Mouse (Mus musculus): ENCODE data around the gene Xbp1. TPM values are rescaled to one million over a fixed set of nuclear protein-coding genes. Genes with fewer than 3 reads are reported as not detected.
"Not testable (repeated sequence)": the region's sequence is repeated elsewhere in the genome, so short reads cannot be mapped to it uniquely, and the experiment has no call there.

The Xbp1 gene
- total RNA-seq (2021), result 124 and 125 TPM in 2 replicates
- long read RNA-seq, experiment 1, transcript Xbp1-201 (5 exons, 2,129 nt), result major isoform, 311 of 365 reads
- long read RNA-seq, experiment 1, transcript Xbp1-202 (3 exons, 987 nt), result minor isoform, 5 of 365 reads
- long read RNA-seq, experiment 1, partial matches to known transcripts, result 14 of 365 reads
- long read RNA-seq, experiment 1, other reads (novel, unspliced or antisense), result 32 of 365 reads
- long read RNA-seq, experiment 2, transcript Xbp1-201 (5 exons, 2,129 nt), result major isoform, 220 of 254 reads
- long read RNA-seq, experiment 2, partial matches to known transcripts, result 3 of 254 reads
- long read RNA-seq, experiment 2, other reads (novel, unspliced or antisense), result 23 of 254 reads

DNA sequence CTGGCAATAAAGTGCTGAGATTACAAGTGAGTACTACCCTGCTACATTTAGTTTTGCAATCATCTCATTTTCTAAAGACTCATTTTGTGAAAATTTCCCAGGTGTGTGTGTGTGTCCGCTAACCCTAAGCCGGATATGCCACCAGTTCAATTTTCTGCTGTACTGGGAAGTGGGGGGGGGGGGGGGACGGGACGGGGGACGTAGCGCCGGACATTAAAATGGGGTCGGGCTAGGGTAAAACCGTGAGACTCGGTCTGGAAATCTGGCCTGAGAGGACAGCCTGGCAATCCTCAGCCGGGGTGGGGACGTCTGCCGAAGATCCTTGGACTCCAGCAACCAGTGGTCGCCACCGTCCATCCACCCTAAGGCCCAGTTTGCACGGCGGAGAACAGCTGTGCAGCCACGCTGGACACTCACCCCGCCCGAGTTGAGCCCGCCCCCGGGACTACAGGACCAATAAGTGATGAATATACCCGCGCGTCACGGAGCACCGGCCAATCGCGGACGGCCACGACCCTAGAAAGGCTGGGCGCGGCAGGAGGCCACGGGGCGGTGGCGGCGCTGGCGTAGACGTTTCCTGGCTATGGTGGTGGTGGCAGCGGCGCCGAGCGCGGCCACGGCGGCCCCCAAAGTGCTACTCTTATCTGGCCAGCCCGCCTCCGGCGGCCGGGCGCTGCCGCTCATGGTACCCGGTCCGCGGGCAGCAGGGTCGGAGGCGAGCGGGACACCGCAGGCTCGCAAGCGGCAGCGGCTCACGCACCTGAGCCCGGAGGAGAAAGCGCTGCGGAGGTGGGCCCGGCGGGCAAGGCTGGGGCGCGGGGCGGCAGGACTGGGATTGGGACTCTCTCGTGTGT is at the start of gene Xbp1:
TSS of gene Xbp1 (plus strand) at position 248 of the 854 bp plus-strand sequence.
- DNase-seq, result peak; percentile 99

DNA sequence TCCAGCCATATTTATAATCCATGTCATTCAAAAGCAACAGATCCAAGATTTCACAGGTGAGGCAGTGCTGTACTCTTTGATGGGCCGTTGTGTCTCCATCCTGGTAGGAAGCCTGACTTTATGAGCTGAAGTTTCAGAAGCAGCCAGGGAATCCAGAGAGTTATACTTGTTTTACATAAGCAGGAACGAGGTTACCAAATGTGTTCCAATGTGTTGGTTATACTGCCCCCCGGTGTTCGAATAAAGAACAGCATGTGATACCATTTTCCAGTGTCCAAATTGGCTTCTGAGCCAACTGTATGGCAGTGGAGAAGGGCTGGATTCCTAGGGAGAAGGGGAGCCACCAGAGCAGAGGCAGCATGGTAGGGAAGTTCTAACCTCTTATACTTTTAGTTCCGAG is 46.3 kb upstream of the Xbp1 start:
- peak; percentile 74 for DNase-seq

DNA sequence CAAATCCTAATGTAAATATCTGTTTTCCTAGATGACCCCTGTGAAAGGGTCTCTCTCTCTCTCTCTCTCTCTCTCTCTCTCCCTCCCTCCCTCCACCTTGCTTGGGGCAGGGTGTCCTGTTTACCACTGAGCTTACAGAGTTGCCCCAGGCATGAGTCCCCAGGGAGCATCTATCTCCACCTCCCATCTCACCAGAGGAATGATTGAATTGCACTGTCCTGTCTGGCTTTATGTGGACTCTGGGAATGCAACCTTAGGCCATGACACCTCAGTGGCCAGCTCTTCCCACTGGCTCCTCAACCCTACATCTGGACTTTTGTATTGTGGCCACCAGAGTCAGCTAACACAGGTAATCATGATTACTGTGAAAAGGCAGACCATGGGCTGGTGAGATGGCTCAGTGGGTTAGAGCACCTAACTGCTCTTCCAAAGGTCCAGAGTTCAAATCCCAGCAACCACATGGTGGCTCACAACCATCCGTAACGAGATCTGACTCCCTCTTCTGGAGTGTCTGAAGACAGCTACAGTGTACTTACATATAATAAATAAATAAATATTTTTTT is 44.8 kb upstream of the Xbp1 start:
- not testable (repeated sequence) for DNase-seq

GRCm38 (mm10) chr11:5476806-5477205 is 43.7 kb upstream of the Xbp1 start:
- DNase-seq, result no peak

DNA sequence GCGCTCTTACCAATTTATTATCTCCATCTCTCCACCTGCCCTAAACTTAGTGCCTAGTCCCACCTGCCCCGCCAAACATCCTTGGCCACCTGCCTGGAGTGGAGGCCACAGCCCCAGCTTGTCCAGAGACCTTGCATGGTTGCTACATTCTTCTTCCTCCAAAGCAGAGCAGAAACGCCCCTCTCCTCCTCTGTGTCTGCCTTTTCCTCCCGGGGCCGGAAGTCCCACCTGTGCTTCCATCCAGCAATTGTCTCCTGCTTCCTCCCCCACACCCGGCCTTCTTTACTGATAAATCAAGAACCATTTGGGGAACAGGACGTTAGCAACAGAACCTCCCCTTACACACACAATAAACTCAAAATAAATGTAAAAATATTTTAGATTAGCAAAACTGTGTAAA is 42.3 kb upstream of the Xbp1 start:
- DNase-seq, result no peak

DNA sequence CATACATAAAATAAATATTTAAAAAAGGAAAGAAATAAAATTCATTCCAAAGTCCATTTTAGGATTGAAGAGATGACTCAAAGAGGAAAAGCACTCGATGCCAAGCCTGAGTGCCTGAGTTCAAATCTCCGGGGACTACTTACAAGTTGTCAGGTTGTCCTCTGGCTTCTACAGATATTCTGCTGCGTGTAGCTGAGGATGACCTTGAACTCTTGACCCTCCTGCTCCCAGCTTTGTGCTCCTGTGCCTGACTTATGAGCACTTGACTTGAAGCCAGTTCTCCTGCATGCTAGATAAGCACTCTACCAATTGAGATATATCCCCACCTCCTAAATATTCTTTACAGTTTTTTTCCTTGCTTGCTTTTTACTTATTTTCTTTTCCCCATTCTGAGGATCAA is 41.6 kb upstream of the Xbp1 start:
- no peak for DNase-seq

- DNase-seq, result no peak
Measured at GRCm38 (mm10) chr11:5482581-5482980, 37.9 kb upstream of the Xbp1 start.

DNA sequence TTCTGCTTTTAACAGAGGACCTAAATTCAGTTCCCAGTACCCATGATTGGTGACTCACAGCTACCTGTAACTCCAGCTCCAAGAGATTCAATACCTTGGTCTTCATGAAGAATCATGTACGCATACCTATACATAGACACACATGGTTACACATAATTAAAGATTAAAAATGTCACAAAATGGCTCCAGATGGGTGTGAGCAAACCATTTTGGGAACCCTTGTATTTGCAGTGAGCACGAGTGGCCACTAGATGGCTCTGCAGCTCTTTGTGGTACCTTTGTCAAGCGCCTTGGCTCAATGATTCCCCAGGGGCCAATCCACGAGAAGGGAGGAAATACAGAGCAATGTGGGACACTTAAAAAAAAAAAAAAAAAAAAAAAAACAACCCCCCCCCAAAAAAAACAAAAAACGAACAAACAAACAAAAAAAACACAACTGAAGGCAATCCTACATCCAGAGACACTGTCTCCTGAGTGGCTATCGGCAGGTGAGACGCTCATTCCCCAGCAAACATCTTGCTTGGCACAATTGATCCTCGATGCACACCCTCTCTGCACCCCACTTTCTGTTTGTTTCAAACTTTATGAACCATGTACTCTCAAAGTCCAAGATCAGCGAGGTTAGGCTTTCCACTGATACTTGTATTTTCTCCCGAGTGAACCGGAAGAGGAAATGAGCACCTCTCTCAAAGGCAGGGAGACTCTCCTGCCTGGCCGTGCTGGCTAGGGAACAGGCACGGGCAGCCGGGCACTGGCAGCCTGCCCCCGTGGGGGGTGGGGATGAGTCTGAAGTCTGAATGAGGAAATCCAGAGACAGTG is 35.1 kb upstream of the Xbp1 start:
- DNase-seq, result peak; percentile 89

DNA sequence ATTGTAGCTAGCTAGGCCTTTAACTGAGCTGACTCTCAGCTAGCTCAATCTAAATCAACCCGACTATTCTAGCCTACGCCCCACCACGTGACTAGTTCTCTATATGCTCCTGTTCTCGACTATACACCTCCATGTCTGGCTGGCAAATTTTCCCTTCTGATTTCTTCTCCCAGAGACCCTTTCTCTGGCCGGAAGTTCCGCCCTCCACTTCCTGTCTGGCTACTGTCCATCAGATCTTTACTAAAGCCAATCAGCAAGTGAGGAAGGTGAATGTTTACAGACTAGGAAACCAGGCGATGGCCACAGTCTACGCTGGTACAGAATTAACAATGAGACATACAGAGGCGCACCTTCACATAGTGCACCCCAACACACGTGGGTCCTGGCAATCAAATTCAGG is 31.0 kb upstream of the Xbp1 start:
- not testable (repeated sequence) for DNase-seq

DNA sequence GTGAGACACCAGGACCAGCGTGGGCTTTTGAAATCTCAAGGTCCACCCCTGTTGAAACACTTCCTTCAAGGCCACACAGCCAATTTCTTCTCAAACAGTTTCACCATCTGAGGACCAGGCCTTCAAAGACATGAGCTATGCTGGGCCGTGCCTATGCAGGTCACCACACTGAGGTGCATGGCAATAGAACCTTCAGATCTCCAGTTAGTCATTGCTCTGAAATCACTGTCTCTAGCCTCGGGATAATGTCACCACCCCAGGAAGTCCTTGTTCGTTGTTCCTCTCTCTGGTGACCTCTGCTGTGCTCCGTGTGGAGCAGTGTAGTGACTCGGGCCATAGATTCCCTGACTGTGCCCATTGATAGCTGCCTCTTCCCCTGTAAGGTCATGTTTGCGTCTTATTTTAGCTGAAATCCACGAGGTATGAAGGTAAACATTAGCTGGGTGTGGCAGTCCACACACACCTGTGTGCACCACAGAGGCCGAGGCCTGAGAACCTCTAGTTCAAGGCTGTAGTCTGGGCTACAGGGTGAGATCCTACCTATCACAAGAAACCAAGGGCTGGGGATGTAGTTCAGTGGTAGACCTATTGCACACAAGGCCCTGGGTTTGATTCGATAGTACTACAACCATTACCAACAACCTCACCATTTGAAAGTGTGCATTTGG is 29.3 kb upstream of the Xbp1 start:
- DNase-seq, result peak; percentile 52

- DNase-seq, result no peak
Measured at GRCm38 (mm10) chr11:5491912-5492311, 28.5 kb upstream of the Xbp1 start.

- no peak for DNase-seq
Measured at GRCm38 (mm10) chr11:5493869-5494268, 26.6 kb upstream of the Xbp1 start.

DNA sequence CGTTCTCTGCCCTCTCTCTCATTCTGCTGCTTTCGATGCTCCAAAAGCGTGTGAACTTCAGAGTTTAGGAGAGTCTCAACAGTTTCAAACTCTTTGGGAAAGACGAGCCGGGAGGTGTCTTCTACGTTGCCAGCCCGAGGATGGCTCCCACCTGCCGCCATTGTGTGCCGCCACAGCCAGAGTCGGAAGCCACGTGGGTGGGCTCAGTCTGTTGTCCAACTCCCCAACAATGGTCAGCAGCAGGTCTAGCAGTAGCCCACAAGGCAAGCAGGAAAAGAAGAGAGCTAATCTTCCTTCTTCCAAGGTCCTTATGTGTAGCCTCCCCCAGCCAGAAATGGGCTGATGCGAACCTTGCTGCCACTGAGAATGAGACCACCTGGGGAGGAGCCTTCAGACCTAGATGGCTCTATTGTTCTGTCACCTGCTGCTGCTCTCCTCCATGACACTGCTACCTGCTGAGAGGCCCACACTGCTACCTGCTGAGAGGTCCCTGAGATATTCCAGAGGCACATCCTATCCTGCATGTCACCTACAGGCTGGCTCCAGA is 25.1 kb upstream of the Xbp1 start:
- DNase-seq, result no peak

DNA sequence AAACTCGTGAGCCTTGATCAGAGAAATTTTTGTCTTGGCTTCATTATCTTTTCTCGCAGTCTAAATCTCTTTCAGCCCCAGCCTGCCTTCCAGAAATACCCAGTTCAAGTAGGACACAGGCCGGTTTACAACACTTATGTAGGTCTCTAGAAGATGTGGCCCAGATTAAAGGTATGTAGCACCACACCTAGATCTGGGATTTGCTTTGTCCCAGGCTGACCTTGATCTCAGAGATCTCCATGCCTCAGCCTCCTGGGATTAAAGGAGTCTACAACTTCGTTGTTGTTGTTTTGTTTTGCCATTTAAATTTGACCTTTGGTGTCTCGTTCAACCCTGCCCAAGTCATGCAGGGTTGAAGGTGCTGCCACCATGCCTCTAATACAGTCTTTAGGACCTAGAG is 24.6 kb upstream of the Xbp1 start:
- no peak for DNase-seq

DNA sequence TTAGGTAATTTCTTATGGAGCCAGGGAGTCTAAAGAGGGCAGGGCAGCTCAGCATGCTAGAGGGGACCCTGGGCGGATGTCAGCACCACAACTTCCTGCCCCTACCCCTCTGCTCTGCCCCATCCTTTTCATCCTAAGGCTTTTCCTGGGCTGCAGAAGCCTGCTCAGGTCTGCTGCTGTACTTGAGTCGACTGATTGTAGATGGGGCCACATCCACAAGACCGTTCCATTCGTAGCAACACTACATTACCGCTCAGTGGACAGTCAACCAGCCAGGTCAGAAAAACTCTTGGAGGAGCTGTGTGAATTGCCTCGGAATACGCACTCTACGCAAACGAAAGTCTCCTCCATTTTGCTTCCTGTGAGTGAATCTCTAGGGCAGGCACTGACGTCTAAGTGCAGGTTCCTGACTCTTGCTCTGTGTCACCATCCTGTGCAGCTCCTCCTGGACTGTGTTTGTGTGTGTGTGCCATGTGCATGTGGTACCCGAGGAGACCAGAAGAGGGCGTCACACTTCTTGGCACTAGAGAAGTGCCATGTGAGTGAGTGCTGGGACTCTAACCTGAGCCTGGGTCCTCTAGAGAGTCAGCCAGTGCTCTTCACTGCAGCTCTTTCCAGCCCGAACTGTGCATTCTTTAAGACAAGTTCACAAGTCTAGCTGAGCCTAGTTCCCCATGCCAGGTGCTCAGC is 23.8 kb upstream of the Xbp1 start:
- no peak for DNase-seq

DNA sequence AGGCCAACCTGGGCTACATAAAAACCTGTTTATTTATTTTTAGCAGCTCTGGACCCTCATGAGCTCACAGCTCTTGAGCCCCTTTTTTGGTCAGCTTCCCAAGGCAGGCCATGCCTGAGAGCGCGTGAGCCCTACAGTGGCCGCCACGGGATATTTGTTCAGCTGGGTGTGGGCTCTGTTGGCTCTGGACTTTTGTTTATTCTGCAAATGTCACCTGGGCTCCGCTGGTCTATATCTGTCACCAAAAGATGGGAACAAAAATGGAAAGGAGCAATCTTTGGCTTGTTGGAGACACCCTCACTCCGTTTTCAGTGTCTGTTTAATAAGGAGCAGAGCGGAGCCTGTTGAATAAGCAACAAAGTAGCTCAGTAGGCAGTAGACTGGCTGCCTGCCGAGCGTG is 22.0 kb upstream of the Xbp1 start:
- no peak for DNase-seq

DNA sequence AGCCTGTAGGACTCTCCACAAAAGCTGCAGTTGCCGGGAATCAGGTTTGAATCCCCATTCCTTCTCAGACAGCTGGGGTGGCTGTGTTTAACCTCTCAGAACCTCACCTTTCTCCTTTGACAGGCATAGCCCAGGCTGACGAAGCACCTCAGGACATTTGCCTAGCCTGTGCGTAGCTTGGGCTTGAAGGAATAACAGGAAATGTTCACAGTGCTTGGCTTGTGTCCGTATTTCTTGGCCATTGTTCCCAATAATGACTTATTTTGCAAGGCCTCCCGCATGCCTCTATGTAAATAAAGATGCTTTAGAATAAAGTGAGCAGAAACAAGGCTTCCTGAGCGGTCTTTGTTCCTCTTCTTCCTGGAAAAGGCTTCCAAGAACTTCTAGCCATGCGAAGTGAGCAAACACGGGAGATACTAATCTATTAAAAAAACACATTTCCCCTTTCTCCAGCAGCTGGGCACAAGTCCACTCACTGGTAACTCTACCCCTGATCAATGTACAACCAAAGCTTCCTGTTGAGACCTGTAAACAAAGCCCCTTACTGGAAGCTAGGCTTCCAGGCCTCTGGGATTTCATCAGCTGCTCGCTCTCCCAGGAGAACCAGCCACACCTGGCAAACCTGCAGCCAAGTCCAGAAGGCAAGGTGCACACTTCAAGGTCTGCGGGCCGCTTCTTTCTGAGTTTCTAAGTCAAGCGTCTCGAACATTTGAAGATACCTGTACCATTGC is 21.4 kb upstream of the Xbp1 start:
- no peak for DNase-seq

GRCm38 (mm10) chr11:5499961-5500644 is 20.4 kb upstream of the Xbp1 start:
- no peak for DNase-seq

Measured in adrenal gland, postnatal 14 days (tissue).